Mouse (Mus musculus) urinary bladder, postnatal 25 days (tissue): ENCODE data around the gene Tbc1d9.
A peak's percentile ranks its signal among the peaks of the same experiment; 100 is the strongest.
"Not testable (repeated sequence)": the region's sequence is repeated elsewhere in the genome, so short reads cannot be mapped to it uniquely, and the experiment has no call there.

Experiments
- DNase-seq: peaks from one replicate; pipeline ENCODE4 v3.0.0; 2022; ENCODE audit warnings: low spot score

Tbc1d9 gene

GRCm38 (mm10) chr8:83233099-83233498 is 67.9 kb downstream of the Tbc1d9 start:
- DNase-seq, result no peak

DNA sequence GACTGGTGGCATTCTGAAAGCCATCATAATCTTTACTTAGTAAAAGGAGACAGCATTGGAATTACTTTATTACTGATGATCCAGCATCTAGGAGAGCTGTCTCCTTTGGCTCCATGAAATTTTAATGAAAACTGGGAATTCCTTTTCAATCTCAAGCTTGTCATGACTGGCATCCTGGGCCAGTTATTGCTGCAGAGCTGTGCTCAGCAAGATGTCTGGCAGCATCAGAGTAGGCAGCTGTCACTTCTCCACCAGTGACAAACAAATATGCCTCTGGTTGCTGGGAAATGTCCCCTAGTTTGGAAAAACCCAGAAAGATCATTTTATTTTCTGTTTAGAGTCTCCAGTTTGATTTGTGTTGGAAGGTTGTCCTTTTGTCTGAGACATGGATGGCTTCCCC is 74.2 kb downstream of the Tbc1d9 start:
- no peak for DNase-seq

DNA sequence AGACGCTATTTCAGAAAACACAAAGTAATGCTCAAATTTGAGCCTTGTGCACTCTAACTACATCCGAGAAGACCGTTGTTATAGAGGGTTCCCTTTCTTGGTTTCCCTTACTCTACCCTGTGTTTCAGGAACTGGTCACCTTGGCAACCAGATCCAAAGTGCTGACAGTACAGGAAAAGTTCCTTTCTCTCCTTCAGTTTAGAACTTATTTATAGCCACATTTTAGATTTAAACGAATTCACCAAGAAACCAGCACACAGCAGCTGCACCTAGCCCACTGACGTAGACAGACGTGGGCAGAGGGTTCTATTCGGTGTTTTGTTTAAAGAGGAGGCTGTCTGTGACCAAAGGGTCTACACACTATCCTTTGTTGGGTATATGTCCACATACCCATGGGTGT is 79.0 kb downstream of the Tbc1d9 start:
- DNase-seq, result no peak

DNA sequence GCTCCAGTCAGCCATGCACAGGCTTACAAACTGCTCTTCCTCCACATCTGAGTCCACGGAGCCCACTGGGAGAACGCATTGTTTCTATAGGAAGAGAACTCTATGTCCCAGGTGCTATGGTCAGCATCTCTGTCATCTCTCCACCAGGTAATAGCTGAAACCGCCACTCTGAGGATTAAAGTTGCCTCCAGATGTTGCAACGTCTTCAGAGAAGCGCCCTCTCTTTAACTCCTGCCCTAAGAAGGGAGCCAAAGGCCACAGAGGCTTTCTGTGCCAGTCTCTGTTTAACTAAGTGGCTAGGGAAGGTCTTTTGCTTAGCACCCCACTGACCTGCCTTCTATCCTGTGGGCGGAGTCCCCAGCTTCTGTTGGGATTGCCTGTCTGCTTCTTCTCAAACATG is 85.7 kb downstream of the Tbc1d9 start:
- no peak for DNase-seq

- no peak for DNase-seq
Observed at GRCm38 (mm10) chr8:83251362-83252246, 86.5 kb downstream of the Tbc1d9 start.

DNA sequence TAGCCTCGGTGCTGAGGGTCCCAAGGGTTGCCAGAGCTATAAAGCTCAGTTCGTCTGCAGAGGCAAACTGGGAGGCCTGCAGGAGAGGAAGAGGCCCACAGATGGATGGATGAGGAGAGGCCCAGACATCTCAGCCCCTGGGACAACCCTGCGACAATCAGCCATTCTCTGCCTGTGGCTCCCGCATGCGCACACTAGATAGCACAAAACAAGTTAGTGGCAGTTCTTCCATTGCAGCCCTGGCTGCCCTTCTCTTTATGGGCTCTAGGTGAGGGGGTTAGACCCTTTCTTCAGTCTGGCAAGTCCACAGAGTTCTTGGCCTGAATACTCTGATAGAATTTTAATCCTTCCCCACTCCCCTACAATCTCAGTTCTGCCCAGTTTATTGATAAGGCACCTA is 87.6 kb downstream of the Tbc1d9 start:
- no peak for DNase-seq

GRCm38 (mm10) chr8:83257631-83258030 is 92.5 kb downstream of the Tbc1d9 start:
- DNase-seq, result no peak

- DNase-seq, result peak; percentile 57
Observed at GRCm38 (mm10) chr8:83260418-83261215, 95.5 kb downstream of the Tbc1d9 start.

DNA sequence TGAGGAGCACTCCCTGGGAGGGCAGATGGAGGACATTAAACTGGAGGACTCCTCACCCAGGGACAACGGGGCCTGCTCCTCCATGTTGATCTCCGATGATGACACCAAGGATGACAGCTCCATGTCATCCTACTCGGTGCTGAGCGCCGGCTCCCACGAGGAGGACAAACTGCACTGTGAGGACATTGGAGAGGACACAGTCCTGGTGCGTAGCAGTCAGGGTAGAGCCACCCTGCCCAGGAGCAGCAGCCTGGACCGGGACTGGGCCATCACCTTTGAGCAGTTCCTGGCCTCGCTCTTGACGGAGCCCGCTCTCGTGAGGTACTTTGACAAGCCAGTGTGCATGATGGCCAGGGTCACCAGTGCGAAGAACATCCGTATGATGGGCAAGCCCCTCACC is 106.0 kb downstream of the Tbc1d9 start:
- no peak for DNase-seq

- DNase-seq, result no peak
Observed at GRCm38 (mm10) chr8:83272464-83272863, 107.3 kb downstream of the Tbc1d9 start.

- DNase-seq, result no peak
Observed at GRCm38 (mm10) chr8:83274470-83274869, 109.3 kb downstream of the Tbc1d9 start.

DNA sequence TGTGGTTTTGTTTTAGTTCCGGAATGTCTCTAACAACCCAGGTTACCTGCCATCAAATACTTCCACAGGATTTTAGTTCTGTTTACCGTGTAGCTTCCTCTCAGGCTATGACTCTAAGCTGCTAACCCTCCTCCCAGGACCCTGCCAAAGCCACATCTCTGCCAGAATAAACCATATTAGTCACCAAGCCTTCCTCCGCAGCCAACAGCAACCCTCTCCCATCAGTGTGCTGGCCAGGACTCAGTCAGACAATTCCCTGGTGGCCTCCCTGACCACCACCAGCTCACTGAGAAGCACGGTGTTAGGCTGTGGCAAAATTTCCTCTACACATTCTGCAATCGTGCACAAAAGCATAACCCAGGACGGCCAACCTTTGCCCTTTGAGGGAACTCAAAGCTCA is 113.3 kb downstream of the Tbc1d9 start:
- no peak for DNase-seq

DNA sequence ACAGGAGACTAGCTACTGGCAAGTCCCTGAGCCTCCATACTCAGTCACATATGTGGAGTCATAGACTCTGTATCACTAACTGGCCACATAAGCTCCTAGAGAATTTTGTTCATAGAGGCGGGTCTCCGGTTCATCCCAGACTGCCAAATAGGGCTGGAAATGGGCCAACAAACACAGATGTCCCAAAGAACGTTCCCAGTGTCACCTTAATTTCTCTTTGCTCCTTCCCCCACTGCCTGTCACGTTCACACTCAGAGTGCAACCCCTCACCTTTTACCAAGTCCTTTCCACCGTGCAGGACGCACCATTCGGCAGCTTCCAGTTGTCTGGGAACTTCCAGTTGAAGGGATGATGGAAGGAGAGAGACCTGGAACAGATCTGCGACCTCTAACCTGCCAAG is 120.2 kb downstream of the Tbc1d9 start:
- DNase-seq, result no peak

GRCm38 (mm10) chr8:83290176-83290575 is 125.0 kb downstream of the Tbc1d9 start, which contains the start of gene Ucp1:
TSS of gene Ucp1 (plus strand) at chr8:83290352.
- DNase-seq, result no peak

DNA sequence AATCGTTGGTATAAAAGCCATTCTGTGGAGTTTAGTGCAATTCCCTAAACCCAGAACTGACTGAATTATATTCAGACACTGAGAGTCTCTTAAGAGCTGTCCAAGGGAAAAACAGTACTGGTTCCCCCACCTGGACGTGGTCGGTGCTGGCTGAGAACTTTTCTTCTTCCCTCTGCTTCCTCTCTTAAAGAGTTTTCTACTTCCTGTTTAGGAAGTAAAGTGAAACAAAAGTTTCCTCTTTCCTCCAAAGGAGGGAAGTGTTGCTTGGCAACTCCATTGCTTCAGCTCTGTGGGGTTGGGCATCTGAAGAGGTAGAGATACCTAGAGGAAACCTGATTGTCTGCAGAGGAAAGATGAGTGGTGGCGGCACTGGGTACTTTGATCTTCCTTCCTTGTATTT is 132.2 kb downstream of the Tbc1d9 start:
- no peak for DNase-seq

GRCm38 (mm10) chr8:83300135-83300534 is 135.0 kb downstream of the Tbc1d9 start:
- DNase-seq, result no peak

DNA sequence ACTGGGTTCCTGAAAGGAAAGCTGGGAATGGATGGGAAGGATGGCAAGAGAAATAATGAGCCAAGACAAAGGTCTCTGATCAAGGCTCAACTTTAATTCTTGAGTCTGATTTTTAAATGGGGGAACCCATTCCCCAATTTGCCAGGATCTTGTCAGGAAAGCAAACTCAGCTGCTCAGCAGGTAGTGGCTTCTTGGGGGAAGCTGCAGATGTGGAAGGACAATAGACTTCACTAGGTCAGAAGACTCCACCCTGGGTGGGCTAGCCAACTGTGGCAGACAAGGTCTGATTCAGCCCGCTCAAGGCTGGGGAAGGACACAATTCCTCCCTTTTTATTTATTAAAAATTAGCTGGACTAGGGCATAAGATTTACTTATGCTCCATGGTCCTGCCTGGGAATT is 139.8 kb downstream of the Tbc1d9 start:
- DNase-seq, result no peak

GRCm38 (mm10) chr8:83309836-83310235 is 144.7 kb downstream of the Tbc1d9 start:
- no peak for DNase-seq

GRCm38 (mm10) chr8:83315084-83315483 is 149.9 kb downstream of the Tbc1d9 start:
- not testable (repeated sequence) for DNase-seq

GRCm38 (mm10) chr8:83315691-83316090 is 150.5 kb downstream of the Tbc1d9 start:
- no peak for DNase-seq

DNA sequence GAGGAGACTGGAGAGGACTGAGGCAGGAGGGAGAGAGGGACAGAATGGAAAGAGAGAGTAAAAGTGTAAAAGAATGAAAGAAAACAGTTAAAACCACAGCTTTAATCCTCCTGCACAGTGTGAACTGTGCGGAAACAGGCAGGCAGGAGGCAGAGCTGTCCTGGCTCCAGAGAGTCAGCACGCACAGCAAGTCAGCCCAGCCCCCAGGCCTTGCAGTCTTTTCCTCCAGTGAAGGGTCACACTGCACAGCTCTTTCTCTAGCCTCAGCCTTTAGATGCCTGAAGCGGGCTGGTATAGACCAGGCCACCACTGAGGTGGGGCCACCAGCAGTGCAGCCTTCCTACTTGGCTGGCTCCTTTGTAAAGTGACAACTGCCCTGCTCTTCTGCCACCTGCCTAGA is 155.4 kb downstream of the Tbc1d9 start:
- DNase-seq, result no peak

GRCm38 (mm10) chr8:83322374-83322773 is 157.2 kb downstream of the Tbc1d9 start:
- no peak for DNase-seq
